Mouse (Mus musculus) fat pad, adult 2 months (tissue): ENCODE measurements around the gene Rasl10b.

ENCODE experiments used
- DNase-seq: peaks from one replicate; pipeline ENCODE4 v3.0.0-alpha.2; 2011; ENCODE audit warnings: low read depth, low spot score; ENCODE audit errors: extremely low read depth

The Rasl10b gene

GRCm38 (mm10) chr11:83429355-83429754 is 20.4 kb downstream of the Rasl10b start, which contains the start of gene Gas2l2:
Gene Gas2l2 (minus strand): TSS chr11:83429455.
- DNase-seq, result no peak

- no peak for DNase-seq
Observed at GRCm38 (mm10) chr11:83432533-83432932, 23.6 kb downstream of the Rasl10b start.

GRCm38 (mm10) chr11:83437377-83437776 is 28.4 kb downstream of the Rasl10b start, which contains the start of gene 1700020L24Rik:
Gene 1700020L24Rik (plus strand): TSS chr11:83437677.
- no peak for DNase-seq

GRCm38 (mm10) chr11:83439426-83440060 is 30.6 kb downstream of the Rasl10b start:
- no peak for DNase-seq

- DNase-seq, result no peak
Observed at GRCm38 (mm10) chr11:83440081-83441064, 31.4 kb downstream of the Rasl10b start.

- no peak for DNase-seq
Observed at GRCm38 (mm10) chr11:83441235-83441634, 32.3 kb downstream of the Rasl10b start.

GRCm38 (mm10) chr11:83442596-83443267 is 33.8 kb downstream of the Rasl10b start:
- no peak for DNase-seq

- no peak for DNase-seq
Observed at GRCm38 (mm10) chr11:83443824-83444223, 34.9 kb downstream of the Rasl10b start.

- DNase-seq, result no peak
Observed at GRCm38 (mm10) chr11:83445001-83445400, 36.1 kb downstream of the Rasl10b start.

GRCm38 (mm10) chr11:83447612-83448011 is 38.7 kb downstream of the Rasl10b start:
- DNase-seq, result no peak

- DNase-seq, result no peak
Observed at GRCm38 (mm10) chr11:83448021-83448926, 39.3 kb downstream of the Rasl10b start.

GRCm38 (mm10) chr11:83448927-83449236 is 39.9 kb downstream of the Rasl10b start:
- no peak for DNase-seq

GRCm38 (mm10) chr11:83449298-83449697 is 40.4 kb downstream of the Rasl10b start:
- DNase-seq, result no peak

- peak; percentile 31 for DNase-seq
Observed at GRCm38 (mm10) chr11:83450550-83450949, 41.6 kb downstream of the Rasl10b start.

- DNase-seq, result no peak
Observed at GRCm38 (mm10) chr11:83451281-83451680, 42.3 kb downstream of the Rasl10b start.

GRCm38 (mm10) chr11:83454548-83454947 is 45.6 kb downstream of the Rasl10b start:
- DNase-seq, result no peak

- DNase-seq, result no peak
Observed at GRCm38 (mm10) chr11:83455608-83456007, 46.7 kb downstream of the Rasl10b start.

GRCm38 (mm10) chr11:83457257-83457656 is 48.3 kb downstream of the Rasl10b start:
- DNase-seq, result no peak

- no peak for DNase-seq
Observed at GRCm38 (mm10) chr11:83457912-83458601, 49.1 kb downstream of the Rasl10b start.
